Mouse (Mus musculus) spleen, adult 2 months (tissue): Measurements from ENCODE around the gene Surf1. TPM values are rescaled to one million over a fixed set of nuclear protein-coding genes. Genes with fewer than 3 reads are reported as not detected.

Experiments used
- DNase-seq, 2 experiments: peaks; one replicate each; pipeline versions ENCODE4 v3.0.0 to v3.0.0-alpha.2; 2012 to 2021; ENCODE audit warnings: low spot score in 2 of 2, low read depth in 1 of 2
- H3K27ac ChIP-seq: fragments of 200-500 bp; 2 replicates; pipeline ENCODE4 v1.5.1; 2012; ENCODE audit warnings: low read length, inconsistent platforms; ENCODE audit not compliant: insufficient read depth
- H3K27me3 ChIP-seq: fragments of 200-500 bp; 2 replicates; pipeline ENCODE4 v1.6.1; 2012; ENCODE audit warnings: mild to moderate bottlenecking, moderate library complexity, low read length, inconsistent platforms; ENCODE audit not compliant: control insufficient read depth, insufficient read depth
- H3K36me3 ChIP-seq: fragments of 200-500 bp; 2 replicates; pipeline ENCODE4 v1.6.1; 2012; ENCODE audit warnings: mild to moderate bottlenecking, low read length, inconsistent platforms; ENCODE audit not compliant: control insufficient read depth, insufficient read depth
- H3K4me1 ChIP-seq: fragments of 200-500 bp; 2 replicates; pipeline ENCODE4 v1.6.1; 2011; ENCODE audit warnings: inconsistent platforms; ENCODE audit not compliant: control insufficient read depth, insufficient read depth, insufficient read length
- H3K4me3 ChIP-seq: fragments of 200-500 bp; 2 replicates; pipeline ENCODE4 v1.5.1; 2011; ENCODE audit warnings: mild to moderate bottlenecking, inconsistent platforms; ENCODE audit not compliant: insufficient read depth, insufficient read length; ENCODE audit errors: extremely low read depth
- CTCF ChIP-seq: fragments of 200-500 bp; IDR thresholded peaks from 2 replicates; pipeline ENCODE4 v1.5.1; 2011; ENCODE audit warnings: mild to moderate bottlenecking, inconsistent platforms; ENCODE audit not compliant: insufficient read depth, insufficient read length, insufficient replicate concordance; ENCODE audit errors: extremely low read depth
- POLR2A ChIP-seq: fragments of 200-500 bp; IDR thresholded peaks from 2 replicates; pipeline ENCODE4 v1.6.1; 2011; ENCODE audit warnings: low read depth, low read length, inconsistent platforms
- WGBS: fragments of 180-500 bp; shearing (Covaris S2); methylation state at CpG from one replicate; pipeline ENCODE4 v1.1.7; 2018; 5-methylcytosine and 5-hydroxymethylcytosine counted together
- polyA plus RNA-seq: library from polyadenylated mRNA; depleted of rRNA; stranded (reverse); fragments of >200 nt; gene quantifications from 2 replicates; pipeline ENCODE4 v1.2.3, GENCODE M21; 2012

Gene Surf1
- polyA plus RNA-seq, 1 experiment: 35.5 TPM

DNA sequence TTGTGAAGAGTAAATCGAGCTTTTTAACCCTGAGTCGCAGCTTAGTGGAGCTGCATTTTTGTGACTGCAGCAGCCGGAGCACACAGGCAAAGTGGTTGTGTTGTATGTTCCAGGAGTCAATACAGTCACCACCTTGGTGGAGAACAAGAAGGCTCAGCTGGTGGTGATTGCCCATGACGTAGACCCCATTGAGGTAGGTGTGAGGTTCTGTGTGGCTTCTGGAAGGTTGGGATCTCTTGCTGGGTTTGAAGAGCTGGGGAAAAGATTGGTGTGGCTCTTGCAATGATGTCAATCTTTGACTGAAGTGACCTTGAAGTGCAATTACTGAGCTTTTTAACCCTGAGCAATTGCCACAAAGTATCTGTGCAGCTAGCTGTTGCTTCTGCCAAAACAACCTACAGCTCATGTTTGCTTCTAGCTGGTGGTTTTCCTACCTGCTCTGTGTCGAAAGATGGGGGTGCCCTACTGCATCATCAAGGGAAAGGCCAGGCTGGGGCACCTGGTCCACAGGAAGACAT lies 4.0 kb downstream of the Surf1 start:
- Histone ChIP-seq H3K36me3 (peaks cover 21% of the 10 kb centered on the region), H3K27ac (no peak overlapping the region), H3K4me1 (peaks cover 13% of the 10 kb centered on the region; the same call in 1 of the 2 replicates), H3K27me3 (no peaks in the 10 kb centered on the region), H3K4me3 (no peak overlapping the region)
- DNase-seq: no peak
- 71% methylated on average over 5 of the region's 5 CpGs for WGBS
- TF ChIP-seq CTCF (no peak), POLR2A (no peak)

DNA sequence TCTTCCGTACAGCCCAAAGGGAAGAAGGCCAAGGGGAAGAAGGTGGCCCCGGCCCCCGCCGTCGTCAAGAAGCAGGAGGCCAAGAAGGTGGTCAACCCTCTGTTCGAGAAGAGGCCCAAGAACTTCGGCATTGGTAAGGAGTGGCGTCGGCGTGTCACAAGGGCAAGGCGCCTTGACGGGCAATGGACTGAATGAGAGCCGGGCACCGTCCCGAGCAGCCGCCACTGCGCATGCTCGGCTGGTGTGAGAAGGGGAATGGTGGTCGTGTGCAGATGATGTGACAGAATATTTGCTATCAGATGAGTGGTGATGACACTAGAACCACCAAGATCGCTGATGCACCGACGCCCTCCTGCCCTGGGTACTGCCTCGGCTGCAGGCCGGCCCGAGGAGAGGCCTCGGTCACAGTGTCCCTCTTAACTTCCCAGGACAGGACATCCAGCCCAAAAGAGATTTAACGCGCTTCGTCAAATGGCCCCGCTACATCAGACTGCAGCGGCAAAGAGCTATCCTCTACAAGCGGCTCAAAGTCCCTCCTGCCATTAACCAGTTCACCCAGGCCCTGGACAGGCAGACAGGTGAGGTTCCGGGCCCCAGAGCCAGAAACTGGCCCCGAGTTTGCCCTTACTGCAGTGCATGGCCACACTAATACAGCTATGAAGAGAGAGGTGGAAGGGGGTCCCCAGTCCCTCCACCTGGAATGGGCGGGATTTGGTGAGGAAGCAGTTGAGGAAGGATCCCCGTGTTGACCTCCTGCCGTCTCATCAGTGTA lies 5.2 kb downstream of the Surf1 start:
- H3K4me1 ChIP-seq: peaks cover 9% of the 10 kb centered on the region; the same call in 1 of the 2 replicates
- no peaks in the 10 kb centered on the region for H3K27me3 ChIP-seq
- H3K36me3 ChIP-seq: peaks cover 21% of the 10 kb centered on the region
- H3K4me3 ChIP-seq: peak overlapping the region; percentile 77
- no peak for TF ChIP-seq POLR2A
- TF ChIP-seq CTCF: no peak
- 1% methylated on average over 37 of the region's 37 CpGs for WGBS
- DNase-seq: peak in 1 of 2 experiments; percentile 41
- peak overlapping the region; percentile 84 for H3K27ac ChIP-seq

DNA sequence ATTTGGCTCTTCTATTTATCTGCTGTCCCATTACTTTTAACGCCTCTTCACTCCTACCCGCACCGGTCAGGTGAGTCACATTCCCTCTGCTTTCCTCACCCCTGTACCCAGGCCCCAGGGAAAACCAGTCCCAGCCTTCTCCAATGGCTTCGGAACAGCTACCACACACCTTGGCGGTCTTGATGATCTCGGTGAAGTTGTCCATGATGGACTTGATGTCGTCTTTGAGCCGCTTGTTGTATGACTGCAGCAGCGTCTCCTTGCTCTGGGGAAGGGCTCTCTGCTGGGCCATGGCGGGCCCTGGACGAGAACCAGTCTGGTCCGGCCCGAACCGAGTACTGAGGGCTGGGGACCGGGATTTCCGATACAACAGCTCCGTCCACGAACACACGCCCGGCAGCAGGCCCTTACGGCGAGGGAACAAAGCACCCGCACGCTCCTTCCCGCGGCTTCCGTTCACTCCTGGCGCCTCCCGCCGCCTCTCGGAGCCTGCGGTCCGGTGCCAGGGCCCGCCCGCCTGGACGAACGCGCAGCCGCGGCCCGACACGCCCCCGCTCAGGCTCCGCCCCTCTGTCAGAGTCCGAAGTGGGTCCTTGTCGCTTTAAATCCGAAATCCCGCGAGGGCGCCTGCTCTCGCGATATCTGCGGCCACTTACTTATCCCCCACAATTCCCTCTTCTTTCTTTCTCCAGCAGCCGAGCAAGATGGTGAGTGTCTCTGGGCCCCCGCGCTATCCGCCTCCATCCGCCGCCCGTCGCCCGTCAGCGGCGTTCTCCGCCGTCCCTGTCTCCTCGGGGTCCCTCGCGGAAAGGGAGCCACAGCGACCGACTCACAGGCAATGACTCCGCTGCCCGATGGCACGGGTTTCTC lies 6.0 kb downstream of the Surf1 start, which contains the start of the genes Med22 and Rpl7a:
Med22 (minus strand) TSS at position 554 of the 870 bp plus-strand sequence.
Rpl7a (plus strand) TSS at position 641 of the 870 bp plus-strand sequence.
- TF ChIP-seq POLR2A (peak; percentile 74), CTCF (no peak)
- H3K4me3 ChIP-seq: peak within 1 kb of the TSS; percentile 77
- WGBS: under 1% methylated on average over 74 of the region's 74 CpGs
- peaks cover 21% of the 10 kb centered on the region for H3K36me3 ChIP-seq
- H3K4me1 ChIP-seq: peaks cover 6% of the 10 kb centered on the region; the same call in 1 of the 2 replicates
- peak within 1 kb of the TSS; percentile 84 for H3K27ac ChIP-seq
- peak; percentile 97 to 99 for DNase-seq
- H3K27me3 ChIP-seq: no peaks in the 10 kb centered on the region

DNA sequence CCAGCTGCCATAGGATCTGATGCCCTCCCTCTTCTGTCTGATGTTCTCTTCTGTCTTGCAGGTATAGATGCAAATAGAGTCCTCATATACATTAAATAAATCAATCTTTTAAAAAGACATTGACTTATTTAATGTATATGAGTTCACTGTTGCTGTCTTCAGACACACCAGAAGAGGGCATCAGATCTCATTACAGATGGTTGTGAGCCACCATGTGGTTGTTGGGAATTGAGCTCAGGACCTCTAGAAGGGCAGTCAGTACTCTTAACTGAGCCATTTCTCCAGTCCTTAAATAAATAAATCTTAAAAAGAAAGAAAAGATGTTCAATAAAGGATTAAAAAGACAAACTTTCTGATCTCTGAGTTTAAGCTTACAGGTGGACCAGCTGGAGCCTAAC lies 6.9 kb downstream of the Surf1 start:
- no peak for TF ChIP-seq CTCF
- no peak for TF ChIP-seq POLR2A
- Histone ChIP-seq H3K4me3 (no peak overlapping the region; the same call in 1 of the 2 replicates), H3K27me3 (no peaks in the 10 kb centered on the region), H3K36me3 (peaks cover 21% of the 10 kb centered on the region), H3K27ac (no peak overlapping the region), H3K4me1 (peaks cover 4% of the 10 kb centered on the region; the same call in 1 of the 2 replicates)
- no peak for DNase-seq

DNA sequence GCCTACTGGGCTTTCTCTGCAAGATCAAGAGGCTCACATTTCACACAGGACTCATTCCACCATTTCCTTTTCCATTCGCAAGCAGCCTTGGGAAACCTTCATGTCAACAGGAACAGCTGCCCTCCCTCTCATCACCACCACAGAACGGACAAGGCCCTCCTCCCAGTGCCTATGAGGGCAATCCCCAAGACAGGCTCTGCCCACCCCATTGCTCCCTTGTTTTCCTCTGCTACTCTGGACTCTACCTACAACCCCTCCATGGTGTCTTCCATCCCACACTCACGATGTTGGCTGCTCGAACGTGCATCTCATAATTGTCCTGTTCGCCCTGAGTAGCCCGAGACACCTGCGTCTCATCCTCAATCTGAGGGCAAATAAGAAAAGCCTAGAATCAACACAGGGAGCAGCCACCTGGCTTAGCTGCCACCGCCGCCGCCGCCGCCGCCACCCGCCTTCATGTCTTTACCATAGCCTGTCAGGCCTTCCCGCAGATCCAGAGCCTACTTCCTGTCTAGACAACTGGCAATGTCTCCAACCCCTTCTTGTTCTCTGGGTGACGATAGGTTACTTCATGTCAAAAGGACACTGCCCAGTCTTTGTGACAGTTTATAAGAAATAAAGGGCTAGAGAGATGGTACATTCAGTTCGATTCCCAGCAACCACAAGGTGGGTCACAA lies 7.5 kb downstream of the Surf1 start:
- Histone ChIP-seq H3K36me3 (peaks cover 20% of the 10 kb centered on the region), H3K27ac (no peak overlapping the region), H3K4me1 (peaks cover 5% of the 10 kb centered on the region; the same call in 1 of the 2 replicates), H3K4me3 (no peak overlapping the region; the same call in 1 of the 2 replicates), H3K27me3 (no peaks in the 10 kb centered on the region)
- TF ChIP-seq CTCF: no peak
- 82% methylated on average over 18 of the region's 18 CpGs for WGBS
- DNase-seq: no peak

DNA sequence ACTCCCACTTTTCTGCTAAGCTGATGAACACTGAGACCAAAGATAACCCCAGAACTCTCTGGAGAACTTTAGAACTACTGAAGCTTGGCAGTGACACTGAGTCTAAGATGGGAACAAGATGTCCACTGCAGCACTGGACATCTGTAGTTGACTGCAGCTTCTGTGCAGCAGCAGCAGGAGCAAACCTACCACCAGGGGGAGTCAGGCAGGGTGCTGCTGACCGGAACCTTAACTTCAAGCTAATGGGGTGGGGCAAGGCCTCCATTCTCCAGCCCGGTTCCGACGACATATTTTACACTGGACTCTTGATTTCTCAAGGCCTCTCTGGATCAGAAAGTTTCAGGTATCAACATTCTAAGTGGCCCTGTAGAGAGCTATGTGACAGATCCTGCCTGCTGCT lies 9.2 kb downstream of the Surf1 start:
- TF ChIP-seq POLR2A: no peak
- TF ChIP-seq CTCF: peak; percentile 74; the same call in 1 of the 2 replicates
- H3K27ac ChIP-seq: no peak overlapping the region
- peaks cover 9% of the 10 kb centered on the region; the same call in 1 of the 2 replicates for H3K4me1 ChIP-seq
- 50% methylated on average over 4 of the region's 4 CpGs for WGBS
- H3K27me3 ChIP-seq: no peaks in the 10 kb centered on the region
- no peak overlapping the region for H3K4me3 ChIP-seq
- peaks cover 10% of the 10 kb centered on the region for H3K36me3 ChIP-seq
- peak in 1 of 2 experiments; percentile 39 for DNase-seq
